Mouse (Mus musculus): ENCODE data around the gene Pxk.

Pxk gene

GRCm38 (mm10) chr14:8206179-8206910, 108.3 kb downstream of the Pxk start:
- peak in 1 of 2 experiments; percentile 20 for DNase-seq (ENCODE audit: low spot score in 2 of 2)

GRCm38 (mm10) chr14:8207105-8207504, 109.1 kb downstream of the Pxk start:
- DNase-seq (ENCODE audit: low spot score in 2 of 2), result peak in 1 of 2 experiments; percentile 35

DNA sequence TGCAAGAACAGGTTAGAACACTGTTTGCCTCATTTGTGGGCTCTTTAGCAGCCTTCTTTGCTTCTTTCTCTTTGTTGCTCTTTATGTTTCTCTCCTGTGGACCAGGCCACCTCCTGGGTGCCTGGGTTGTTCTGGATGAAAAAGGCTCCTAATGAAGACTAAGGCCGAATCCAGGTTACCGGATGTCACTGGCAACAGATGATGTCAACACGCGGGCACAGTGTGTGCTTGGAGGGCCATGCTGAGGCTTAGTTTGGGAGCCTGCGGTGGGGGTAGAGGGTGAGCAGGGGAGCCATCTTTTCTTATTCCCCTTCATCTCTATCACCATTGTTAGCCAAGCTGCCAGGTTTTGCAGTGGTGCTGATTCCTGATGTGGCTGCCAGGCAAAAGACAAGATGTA, 109.5 kb downstream of the Pxk start:
- no peak for DNase-seq (ENCODE audit: low spot score in 2 of 2)

- DNase-seq (ENCODE audit: low spot score in 2 of 2), result peak in 1 of 2 experiments; percentile 57
Measured at GRCm38 (mm10) chr14:8208876-8209275, 110.9 kb downstream of the Pxk start.

DNA sequence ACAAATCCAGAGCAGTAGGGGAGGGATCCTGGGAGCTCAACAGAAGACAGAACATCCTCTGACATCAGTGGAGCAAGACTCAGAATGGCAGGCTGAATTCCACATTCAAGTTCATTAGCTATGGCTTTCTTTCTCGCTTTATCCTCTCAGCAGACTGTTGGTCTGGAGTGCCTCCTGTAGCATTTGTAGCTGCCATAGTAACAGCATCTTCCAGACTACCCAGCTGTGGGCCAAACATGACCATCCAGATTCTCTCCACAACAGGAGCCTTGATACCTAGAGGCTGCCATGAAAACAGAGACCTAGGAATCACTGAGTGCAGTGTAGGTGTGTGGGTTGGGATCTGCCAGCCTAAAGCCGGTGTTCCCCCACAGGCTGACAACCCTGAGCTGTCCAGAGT, 111.9 kb downstream of the Pxk start:
- no peak for DNase-seq (ENCODE audit: low spot score in 2 of 2)

- no peak for DNase-seq (ENCODE audit: low spot score in 2 of 2)
Measured at GRCm38 (mm10) chr14:8212996-8213395, 115.0 kb downstream of the Pxk start.

- DNase-seq (ENCODE audit: low spot score in 2 of 2), result peak; percentile 94 to 99
Measured at GRCm38 (mm10) chr14:8213803-8214224, 115.8 kb downstream of the Pxk start, which contains the start of gene Kctd6. TSS of gene Kctd6 (plus strand) at chr14:8214140.
